Mouse (Mus musculus): ENCODE measurements around the gene Foxk2.

DNA sequence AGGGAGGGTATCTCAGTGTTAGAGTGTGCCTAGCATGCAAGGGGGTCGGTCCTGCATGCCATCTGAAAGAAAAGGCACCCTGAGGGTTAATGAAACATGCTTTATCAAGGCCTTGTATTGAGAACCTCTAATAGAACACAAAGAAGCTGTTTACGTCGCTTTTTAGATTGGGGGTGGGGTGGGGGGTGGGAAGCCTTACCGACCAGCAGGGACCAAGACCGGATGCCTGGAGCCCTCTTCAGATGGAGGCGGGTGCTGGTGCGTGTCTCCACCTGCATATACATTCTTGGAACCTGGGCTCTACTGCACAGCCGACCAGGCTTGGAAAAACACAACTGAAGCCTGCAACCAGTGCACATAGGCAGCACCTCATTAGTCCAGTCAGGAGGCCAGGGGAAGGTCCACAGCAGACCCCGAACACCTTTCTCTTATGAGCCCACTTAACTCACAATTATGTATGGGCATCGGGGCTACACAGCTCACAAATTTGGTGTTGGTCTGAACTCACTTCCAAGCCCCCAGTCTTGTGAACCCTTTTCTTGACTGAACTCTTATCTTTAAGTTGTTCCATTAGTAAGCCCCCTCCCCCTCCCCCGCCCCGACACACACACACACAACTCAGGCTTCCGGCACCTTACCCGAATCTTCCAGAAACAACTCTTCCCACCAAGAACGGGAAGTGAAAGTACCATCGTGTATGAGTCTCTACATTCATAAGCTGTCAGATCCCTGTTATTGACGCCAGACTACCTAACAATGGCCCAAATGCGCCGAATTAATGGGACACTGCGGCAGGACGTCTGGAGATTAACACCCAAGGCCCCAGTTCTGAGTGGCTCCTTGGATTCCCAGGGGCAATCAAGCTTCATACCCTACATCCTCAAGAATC lies 31.4 kb upstream of the Foxk2 start:
- TF ChIP-seq POLR2A (IDR thresholded peaks at IDR 0.05; ENCODE audit: low read depth, low read length) (0 out of 2 replicates have a peak, but pooled peaks have one; percentile 6), CTCF (IDR thresholded peaks at IDR 0.05; ENCODE audit: extremely low read depth, insufficient read depth, insufficient read length, insufficient replicate concordance) (no peak)
